Mouse (Mus musculus) testis, adult 2 months (tissue): ENCODE measurements around the gene Rictor.

Experiments used
- CTCF ChIP-seq: fragments of 200-500 bp; IDR thresholded peaks from 2 replicates; pipeline ENCODE4 v1.5.1; 2012; ENCODE audit warnings: low read depth, mild to moderate bottlenecking, inconsistent platforms, low read length, moderate library complexity; ENCODE audit not compliant: control insufficient read depth, insufficient read depth, insufficient replicate concordance
- POLR2A ChIP-seq: fragments of 200-500 bp; IDR thresholded peaks from 2 replicates; pipeline ENCODE4 v1.6.1; 2012; ENCODE audit warnings: low read depth, mild to moderate bottlenecking, inconsistent platforms, low read length, moderate library complexity; ENCODE audit not compliant: control insufficient read depth

- no peak for TF ChIP-seq POLR2A
- no peak for TF ChIP-seq CTCF
Observed at GRCm38 (mm10) chr15:6711226-6711625, 3.0 kb downstream of the Rictor start.
